Mouse (Mus musculus) E14TG2a.4 (cell line): ENCODE measurements at regions not wholly inside any gene's neighbourhood (a gene's known extent, or its start where the extent isn't known, plus 50 kb on each side); places are given as distances from the start of the nearest gene placed in this dataset.

ENCODE experiments used
- CTCF ChIP-seq: conservative IDR thresholded peaks from 2 replicates; pipeline ENCODE4 v1.5.1; 2014; ENCODE audit warnings: low read length
- NANOG ChIP-seq: IDR thresholded peaks from 2 replicates; pipeline ENCODE4 v1.6.1; 2014; ENCODE audit warnings: borderline replicate concordance, low read length, mixed read lengths
- POU5F1 ChIP-seq: IDR thresholded peaks from 2 replicates; pipeline ENCODE4 v1.6.1; 2014; ENCODE audit warnings: low read length, borderline replicate concordance

GRCm38 (mm10) chr11:31529686-31530085 lies 142.0 kb downstream of the Bod1 start:
- TF ChIP-seq CTCF (no peak), POU5F1 (no peak), NANOG (no peak)
